Mouse (Mus musculus): ENCODE results near the gene Eapp. TPM values are rescaled to one million over a fixed set of nuclear protein-coding genes. Genes with fewer than 3 reads are reported as not detected.
"Not testable (repeated sequence)": the region's sequence is repeated elsewhere in the genome, so short reads cannot be mapped to it uniquely, and the experiment has no call there.

Gene Eapp
- total RNA-seq, 2 experiments from 2014 or later = 25.3 to 32.0 TPM

DNA sequence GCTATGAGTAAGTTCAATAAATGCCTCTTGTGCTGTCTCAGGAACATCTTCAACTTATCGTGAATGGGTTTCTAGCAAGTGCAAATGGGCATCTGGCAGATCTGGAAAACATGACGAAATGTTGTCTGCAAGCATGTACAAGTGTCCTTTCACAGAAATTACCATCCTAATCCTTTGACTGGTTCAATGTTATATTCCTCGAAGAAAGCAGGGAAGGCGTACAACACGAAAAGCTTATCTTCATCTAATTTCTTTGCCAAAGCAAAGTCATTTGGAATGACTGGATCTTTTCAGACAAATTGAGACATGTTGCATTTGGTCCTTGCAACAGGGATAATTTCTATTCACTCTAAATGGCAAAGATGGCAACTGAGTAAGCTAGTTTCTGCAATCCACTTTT is 6.6 kb downstream of the Eapp start:
- DNase-seq (ENCODE audit: low spot score in 2 of 2) = no peak

DNA sequence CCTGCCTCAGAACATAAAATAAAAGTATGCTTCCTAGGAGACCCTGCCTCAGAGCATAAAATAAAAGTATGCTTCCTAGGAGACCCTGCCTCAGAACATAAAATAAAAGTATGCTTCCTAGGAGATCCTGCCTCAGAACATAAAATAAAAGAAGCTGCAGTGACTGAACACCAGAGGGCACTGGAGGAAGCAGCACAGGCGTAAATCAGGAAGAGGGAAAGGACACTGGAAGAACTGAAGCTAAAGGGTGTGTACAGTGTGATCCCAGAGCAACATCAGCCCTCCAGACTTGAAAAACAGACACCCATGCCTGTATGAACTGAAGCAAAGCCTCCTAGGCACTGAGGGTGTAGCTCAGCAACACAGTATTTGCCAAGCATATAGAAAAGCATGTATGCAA is 12.5 kb downstream of the Eapp start:
- DNase-seq (ENCODE audit: low spot score in 2 of 2) = no peak

DNA sequence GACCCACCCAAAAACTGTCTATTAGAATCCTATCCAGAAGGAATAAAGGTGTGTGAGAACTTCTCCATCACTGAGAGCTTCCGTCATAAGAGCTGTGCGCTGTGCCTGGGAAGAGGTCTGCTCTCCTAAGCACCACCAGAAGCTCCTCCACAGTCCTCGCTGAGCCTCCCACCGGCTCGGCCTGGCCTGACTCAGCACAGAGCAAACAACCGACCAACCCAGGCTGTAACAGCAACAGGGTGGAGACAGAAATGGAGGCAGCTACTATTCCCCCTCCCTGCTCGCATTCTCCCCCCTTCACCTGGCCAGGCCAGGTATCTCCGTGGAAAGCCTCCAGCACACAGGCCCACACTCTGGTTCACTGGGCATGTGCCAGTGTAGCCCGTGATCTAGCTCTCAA is 19.0 kb downstream of the Eapp start:
- DNase-seq (ENCODE audit: low spot score in 2 of 2) = no peak

DNA sequence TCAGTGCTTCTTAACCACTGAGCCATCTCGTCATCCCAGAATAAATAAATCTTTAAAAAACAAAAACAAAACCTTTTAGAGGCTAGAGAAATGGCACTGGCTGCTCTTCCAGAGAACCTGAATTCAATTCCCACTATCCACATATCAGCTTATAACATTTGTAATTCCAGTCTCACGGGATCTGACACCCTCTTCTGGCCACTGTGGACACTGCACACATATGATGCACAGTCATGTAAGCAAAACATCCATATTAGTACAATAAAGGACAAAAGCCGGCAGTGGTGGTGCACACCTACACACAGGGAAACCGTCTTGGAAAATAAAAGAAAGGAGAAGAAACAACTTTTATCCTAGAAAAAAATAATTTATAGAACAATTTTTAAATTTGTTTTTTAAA is 20.3 kb downstream of the Eapp start:
- no peak for DNase-seq (ENCODE audit: low spot score in 2 of 2)

DNA sequence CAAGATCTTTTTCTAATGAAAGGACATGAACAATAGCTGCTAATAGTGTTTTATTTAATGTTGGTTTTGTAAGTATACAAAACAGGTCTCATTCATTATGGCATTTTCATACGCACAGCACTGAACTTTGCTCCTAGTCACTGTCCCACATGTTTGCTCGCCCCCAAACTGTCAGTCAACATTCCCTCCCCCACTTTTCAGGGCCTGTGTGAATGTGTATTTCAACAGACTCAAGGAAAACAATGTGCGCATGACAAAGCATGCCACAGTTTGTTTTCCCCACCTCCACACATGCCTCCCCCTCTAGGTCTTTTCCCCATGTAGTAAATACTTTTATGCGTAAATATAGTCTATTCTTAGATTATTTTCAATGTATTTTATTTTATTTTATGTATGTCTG is 24.4 kb downstream of the Eapp start:
- no peak for DNase-seq (ENCODE audit: low spot score in 2 of 2)

DNA sequence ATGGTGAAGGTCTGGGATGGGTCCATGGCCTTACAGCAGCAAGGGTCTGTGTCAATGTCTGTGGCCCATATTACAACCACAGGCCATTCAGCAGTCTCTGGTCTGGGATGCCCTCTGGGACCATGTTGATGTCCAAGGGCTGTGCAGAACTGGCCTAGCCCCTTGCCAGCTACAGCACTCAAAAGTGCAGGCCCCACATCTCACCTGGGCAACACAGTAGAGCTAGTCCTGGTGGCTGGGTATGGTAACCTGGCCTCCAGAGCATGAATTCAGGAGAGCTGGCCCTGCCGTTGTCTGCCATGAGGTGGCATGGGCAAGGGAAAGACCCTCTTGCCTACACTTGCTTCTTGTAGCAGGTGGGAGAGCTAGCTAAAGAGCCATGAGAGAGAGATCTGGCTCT is 27.6 kb downstream of the Eapp start:
- DNase-seq (ENCODE audit: low spot score in 2 of 2) = no peak

DNA sequence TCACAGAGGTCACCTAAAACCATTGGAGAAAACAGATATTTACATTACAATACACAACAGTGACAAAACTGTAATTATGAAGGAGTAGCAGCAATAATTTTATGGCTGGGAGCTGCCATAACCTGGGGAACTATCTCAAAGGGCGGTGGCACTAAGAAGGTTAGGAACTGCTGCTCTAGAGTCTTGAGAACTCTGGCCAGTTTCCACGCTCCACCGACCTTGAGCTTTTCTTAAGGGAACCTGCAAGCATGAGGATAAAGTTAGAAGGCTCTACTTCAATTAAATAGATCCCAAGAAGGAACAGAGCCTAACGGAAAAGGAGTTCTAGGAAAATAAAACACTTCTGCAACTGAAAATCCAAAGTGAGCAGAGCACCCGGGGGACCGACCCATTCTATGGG is 30.2 kb downstream of the Eapp start:
- no peak for DNase-seq (ENCODE audit: low spot score in 2 of 2)

DNA sequence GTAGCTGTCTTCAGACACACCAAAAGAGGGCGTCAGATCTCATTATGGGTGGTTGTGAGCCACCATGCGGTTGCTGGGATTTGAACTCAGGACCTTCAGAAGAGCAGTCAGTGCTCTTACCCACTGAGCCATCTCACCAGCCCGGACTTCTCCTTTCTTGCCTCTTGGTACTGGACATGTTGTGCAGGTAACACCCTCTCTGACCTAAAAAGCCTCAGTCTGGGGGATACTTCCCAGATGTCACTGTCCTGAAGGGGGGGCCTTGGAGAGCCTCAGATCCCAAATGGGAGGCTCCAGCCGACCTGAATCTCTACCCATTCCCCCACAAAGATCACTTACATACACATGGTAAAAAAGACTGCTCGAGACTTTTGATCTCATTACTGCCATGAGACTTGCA is 34.2 kb downstream of the Eapp start:
- DNase-seq (ENCODE audit: low spot score in 2 of 2) = not testable (repeated sequence)

DNA sequence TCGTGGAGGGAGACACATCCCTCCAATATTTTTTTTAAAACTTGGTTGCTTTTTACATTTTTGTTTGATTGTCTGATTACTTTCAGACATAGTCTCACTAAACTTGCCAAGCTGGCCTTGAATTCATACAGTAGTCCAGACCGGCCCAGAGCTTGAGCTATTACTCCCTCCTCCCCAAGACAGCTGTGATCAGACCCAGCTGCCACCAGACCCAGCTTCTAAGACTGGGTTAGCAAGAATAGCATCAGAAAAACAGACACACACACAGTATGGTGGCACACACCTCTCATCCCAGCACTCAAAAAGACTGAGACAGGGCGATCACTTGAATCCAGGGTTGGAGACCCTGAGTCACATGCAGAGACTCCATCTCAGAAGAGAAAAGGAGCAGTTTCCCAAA is 35.8 kb downstream of the Eapp start:
- no peak for DNase-seq (ENCODE audit: low spot score in 2 of 2)

DNA sequence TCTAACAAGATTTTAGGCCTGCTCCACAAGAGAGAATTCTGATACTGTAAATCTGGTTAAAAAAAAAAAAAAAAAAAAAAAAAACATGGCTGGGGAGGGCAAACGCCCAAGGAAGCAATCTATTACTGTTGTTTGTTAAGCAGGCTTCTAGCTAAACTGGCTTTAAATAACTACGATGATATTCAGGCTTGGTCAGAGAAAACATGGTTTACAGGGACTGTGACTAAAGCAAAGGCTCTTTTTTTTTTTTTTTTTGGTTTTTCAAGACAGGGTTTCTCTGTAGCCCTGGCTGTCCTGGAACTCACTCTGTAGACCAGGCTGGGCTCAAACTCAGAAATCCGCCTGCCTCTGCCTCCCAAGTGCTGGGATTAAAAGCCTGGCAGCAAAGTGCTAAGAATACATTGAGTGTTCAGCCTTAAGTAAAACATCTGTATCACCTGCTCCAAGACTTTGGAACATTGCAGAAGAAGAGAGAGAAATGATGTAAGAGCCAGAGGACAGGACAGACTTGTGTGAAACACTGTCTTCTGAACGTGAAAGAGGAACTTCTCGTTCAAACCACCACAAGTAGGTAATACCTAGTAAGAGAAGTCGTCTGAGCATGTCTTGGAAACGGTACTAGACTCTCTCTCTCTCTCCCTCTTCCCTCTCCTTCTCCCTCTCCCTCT is 37.1 kb downstream of the Eapp start:
- DNase-seq (ENCODE audit: low spot score in 2 of 2) = no peak

DNA sequence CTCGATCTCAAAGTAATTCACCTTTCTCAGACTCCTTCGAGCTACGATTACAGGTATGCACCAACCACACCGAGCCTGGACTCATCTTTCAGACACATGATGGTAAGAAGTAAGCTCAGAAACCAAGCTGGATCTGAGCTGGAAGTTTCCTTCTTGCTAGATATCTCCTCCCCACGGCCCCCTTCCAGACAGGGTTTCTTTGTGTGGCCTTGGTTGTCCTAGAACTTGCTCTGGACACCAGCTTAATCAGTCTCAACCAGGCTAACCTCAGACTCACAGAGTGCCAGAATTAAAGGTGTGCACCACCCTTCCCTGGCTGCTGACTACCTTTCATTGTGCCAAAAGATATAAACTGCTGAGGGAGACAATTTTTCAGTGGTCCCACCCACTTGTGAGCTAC is 37.7 kb downstream of the Eapp start:
- DNase-seq (ENCODE audit: low spot score in 2 of 2) = no peak

DNA sequence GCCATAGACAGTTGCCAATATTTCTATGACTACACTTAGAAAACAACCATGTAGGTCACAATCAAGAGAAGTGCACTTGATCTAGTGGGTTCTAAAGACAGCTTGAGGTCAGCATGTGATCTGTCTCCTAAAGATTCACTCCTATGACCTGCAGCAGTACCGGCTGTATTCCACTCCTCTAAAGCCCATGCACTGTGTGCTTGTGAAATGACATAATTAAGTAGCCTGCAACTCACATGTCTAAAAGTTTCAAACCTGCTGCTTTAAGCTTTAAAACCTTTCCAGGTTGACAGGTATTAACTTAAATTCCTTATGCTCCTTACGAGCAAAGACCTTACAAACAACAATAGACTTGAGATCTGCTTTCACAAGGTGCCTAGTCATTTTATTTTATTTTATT is 38.5 kb downstream of the Eapp start:
- no peak for DNase-seq (ENCODE audit: low spot score in 2 of 2)

DNA sequence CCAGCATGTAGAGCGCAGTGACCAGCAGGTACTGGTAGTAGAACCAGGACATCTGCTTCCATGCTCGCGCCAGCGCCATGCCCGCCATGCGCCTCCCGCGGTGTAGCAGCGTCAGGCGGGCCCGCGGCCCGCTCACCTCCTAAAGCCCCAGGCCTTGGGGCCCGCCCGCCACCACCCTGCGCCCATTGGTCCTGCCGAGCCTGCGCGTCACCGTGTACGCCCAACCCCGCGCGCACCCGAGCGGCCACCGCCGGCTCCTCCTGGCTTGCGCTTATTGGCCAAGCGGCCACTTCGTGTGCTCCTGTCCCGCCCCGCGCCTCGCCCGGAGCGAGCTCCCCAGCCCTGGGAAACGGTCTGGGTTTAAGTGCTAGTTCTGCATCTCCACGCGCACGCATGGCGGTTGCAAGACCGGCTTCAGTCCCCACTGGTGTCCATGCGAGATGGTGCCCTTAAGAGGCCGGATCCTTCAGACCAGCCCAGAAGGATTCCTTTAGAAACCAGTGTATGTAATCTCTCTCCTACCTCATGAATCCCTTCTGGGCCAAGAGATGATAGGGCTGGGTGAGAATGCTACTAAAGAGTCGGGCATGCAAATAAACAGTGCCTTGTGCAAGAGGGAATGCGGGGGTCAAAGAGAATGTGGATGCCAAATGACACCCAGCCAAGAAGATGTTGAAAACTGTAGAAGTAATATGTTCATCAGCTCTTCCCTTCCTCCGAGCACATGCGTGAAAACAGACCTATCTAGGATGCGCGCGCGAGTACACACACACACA is 39.1 kb downstream of the Eapp start, which contains the start of gene Sptssa:
TSS of gene Sptssa (minus strand) at position 178 of the 776 bp plus-strand sequence.
- peak; percentile 95 to 98 for DNase-seq (ENCODE audit: low spot score in 2 of 2)

DNA sequence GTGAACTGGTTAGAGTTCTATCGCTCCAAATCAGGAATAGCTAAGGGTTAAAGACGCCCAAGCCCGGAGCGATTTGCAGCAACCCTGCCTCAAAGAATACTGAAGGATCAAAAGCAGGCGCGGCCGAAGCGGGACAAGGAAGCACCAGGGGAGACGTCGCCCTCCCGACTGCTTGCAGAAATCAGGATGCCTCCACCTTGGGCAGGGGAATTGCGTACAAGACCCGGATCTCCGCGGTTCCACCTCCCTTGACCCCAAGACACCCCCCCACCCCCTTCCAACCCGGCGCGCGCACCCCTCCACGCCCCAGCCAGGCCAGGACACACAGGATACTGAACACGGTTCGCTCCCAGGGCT is 39.7 kb downstream of the Eapp start:
- DNase-seq (ENCODE audit: low spot score in 2 of 2) = no peak

DNA sequence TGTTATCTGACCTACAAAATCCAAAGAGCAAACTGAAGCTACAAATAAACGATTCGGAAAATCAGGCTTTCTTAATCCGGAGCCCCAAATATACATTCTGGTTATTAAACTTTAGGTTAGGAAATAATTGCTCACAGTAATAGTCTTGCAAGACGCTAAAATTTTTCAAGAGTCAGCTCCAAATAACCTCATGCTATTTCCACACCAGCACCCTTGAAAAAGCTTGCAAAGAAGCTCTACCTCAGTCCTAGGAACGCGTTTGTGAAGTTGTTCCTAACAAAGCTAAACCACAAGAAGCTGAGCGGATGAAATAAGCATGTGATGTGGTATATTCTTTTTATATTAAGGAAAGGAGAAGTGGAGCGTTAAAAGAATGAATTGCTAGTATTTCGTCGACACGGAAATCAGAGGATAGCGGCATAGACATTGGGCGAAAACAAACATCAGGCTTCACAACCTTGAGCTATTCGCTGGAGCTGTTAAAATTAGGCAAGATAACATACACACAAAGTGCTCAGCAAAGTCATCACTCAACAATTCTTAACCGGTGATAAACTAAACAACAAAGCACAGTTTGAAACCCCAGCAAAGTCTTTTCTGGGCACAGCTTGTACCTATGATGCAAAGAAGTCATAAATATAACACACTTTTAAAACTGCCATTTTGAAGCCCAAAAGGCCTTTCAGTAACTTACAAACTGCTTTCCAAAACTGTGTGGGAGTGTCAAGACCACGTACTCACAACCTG is 40.2 kb downstream of the Eapp start:
- no peak for DNase-seq (ENCODE audit: low spot score in 2 of 2)

DNA sequence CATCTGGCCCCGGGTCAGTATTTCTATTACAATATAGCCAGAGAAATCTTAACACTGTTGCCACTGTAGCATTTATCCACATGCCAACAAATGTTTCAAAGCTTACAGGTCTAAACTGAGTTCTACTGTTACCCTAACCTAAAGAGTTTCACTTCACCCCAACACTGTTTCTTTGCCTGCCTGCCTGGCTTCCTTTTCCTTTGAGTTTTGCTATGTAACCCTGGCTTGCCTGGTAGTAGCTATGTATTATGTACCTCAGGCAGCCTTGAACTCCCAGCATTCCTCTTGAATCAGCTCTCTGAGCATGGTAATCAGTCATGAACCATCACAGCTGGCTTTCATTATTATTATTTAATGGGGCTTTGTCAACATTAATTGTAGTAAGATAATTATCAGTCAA is 41.0 kb downstream of the Eapp start:
- DNase-seq (ENCODE audit: low spot score in 2 of 2) = no peak

DNA sequence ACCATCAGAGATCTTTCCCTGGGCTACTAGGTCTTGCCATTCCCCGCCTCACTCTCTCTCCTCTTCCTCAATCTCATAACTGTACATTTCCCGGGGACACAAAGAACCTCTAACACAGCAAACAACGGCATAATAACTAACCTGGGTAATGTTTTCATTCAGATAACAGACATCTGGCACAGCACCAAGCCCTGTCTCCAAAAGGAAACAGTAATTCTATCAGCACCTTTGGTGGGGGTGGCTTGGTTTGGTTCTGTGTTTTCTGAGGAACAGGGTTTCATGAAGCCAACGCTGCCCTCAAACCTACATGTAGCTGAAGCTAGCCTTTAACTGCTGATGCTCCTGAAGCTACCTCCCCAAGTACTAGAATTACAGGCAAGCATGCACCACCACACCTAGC is 41.6 kb downstream of the Eapp start:
- no peak for DNase-seq (ENCODE audit: low spot score in 2 of 2)

DNA sequence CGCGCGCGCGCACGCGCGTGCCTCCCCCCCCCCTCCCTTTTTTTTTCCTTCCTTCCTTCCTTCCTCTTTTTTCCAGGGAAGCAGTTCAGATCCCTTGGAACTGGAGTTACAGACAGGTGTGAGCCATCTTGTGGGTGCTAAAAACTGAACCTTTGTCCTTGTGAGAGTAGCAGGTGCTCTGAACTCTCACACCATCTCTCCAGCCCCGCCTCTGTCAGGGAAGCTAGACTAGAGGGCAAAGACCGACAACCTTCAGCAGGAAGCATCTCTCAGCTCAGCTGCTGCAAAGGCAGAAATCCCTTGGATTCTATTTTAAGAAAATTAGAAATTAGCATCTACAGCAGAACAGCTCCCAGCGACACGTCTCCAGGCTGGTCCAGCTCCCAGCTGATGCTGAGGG is 43.4 kb downstream of the Eapp start:
- no peak for DNase-seq (ENCODE audit: low spot score in 2 of 2)

DNA sequence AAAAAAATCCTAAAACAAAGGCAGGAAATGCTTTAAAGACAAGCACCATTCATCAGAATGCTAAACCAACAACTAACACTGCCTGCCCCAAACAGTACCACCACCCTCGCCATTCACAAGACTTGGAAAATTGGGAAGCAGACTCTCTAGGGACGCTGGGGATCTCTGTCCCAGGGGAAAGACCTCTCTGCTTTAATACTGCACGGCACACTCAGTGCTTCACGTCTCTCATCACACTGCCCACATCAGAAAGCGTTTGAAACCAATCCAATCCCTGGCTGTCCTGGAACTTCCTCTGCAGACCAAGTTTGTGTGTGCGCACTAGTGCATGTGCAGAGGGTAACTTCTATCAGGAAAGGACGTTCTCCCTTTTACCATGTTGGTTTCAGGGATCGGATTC is 43.9 kb downstream of the Eapp start:
- DNase-seq (ENCODE audit: low spot score in 2 of 2) = no peak

DNA sequence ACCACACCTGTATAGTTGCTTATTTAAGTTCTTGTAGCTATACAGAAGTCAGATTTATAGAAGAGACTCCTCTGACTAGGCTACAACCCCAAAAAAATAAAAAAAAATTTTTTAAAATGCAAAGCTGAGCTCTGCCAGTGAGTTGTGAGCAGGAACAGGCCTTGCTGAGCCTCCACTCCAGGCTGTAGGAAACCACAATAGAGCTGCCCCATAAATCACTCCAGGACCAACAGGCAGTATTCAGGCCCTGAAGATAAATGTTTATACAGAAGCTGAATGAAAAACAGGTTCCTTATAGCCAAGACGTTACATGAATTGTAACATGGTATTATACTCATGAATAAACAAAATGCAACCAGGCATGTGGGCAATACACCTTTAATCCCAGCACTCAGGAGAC is 44.5 kb downstream of the Eapp start:
- no peak for DNase-seq (ENCODE audit: low spot score in 2 of 2)

DNA sequence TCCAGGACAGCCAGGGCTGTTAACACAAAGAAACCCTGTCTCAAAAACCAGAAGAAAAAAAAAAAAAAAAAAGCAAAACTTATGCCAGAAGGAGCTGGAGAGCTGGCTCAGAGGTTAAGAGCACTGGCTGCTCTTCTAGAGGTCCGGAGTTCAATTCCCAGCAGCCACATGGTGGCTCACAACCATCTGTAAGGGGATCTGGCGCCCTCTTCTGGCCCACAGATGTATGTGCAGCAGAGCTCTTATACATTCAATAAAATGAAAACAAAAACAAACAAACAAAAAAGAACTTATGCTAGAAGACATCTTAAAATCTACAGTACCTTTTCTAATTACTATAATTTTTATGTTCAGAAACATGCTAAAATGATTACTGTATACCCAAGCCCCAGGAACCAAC is 50.8 kb downstream of the Eapp start:
- DNase-seq (ENCODE audit: low spot score in 2 of 2) = no peak

DNA sequence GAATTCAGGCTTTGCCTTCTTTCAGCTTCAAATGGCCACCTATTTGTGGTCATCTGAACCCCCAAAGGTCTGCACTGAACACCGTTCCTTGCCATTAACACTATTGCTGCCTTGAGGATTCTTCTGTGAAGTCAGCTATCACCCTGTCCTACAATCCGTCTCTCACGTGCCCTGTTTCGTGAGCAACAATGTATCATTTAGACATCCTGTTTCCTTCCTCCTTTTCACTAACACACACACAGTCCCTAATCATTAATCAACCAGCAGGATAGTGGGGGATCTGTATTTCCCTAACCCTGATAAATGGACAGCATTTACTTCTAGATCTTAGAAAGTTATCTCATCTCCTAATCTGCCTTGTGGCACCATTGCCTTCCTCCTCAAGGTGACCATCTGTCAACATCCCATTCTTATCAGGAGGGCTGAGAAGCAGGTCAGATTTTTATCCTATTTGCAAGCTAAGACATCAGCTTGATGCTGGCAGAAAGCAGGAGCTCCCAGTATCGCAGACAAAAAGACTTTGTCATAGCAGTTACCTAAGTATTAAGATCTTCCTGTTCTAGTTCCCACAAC is 52.3 kb downstream of the Eapp start:
- no peak for DNase-seq (ENCODE audit: low spot score in 2 of 2)
